Mouse (Mus musculus) spleen, adult 2 months (tissue): ENCODE measurements around the gene Clptm1l.

Experiments
- CTCF ChIP-seq: fragments of 200-500 bp; IDR thresholded peaks from 2 replicates; pipeline ENCODE4 v1.5.1; 2011; ENCODE audit warnings: mild to moderate bottlenecking, inconsistent platforms; ENCODE audit not compliant: insufficient read depth, insufficient read length, insufficient replicate concordance; ENCODE audit errors: extremely low read depth
- POLR2A ChIP-seq: fragments of 200-500 bp; IDR thresholded peaks from 2 replicates; pipeline ENCODE4 v1.6.1; 2011; ENCODE audit warnings: low read depth, low read length, inconsistent platforms

DNA sequence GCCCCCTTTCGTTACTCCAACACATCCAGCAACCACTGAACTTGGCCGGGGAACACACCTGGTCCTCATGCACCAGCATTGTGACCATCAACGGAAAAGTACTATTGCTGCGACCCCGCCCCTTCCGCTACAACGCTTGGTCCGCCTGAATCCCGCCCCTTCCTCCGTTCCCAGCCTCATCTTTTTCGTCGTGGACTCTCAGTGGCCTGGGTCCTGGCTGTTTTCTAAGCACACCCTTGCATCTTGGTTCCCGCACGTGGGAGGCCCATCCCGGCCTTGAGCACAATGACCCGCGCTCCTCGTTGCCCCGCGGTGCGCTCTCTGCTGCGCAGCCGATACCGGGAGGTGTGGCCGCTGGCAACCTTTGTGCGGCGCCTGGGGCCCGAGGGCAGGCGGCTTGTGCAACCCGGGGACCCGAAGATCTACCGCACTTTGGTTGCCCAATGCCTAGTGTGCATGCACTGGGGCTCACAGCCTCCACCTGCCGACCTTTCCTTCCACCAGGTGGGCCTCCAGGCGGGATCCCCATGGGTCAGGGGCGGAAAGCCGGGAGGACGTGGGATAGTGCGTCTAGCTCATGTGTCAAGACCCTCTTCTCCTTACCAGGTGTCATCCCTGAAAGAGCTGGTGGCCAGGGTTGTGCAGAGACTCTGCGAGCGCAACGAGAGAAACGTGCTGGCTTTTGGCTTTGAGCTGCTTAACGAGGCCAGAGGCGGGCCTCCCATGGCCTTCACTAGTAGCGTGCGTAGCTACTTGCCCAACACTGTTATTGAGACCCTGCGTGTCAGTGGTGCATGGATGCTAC lies 23.1 kb downstream of the Clptm1l start, which contains the start of gene Tert:
- TF ChIP-seq POLR2A = no peak
- TF ChIP-seq CTCF = peak; percentile 11; the same call in 1 of the 2 replicates
